Mouse (Mus musculus) CH12.LX (cell line): ENCODE data around the gene Srp14. TPM values are rescaled to one million over a fixed set of nuclear protein-coding genes. Genes with fewer than 3 reads are reported as not detected.
A peak's percentile ranks its signal among the peaks of the same experiment; 100 is the strongest.

Experiments
- DNase-seq: peaks from one replicate; pipeline ENCODE4 v3.0.0-alpha.2; 2013; ENCODE audit errors: extremely low read depth
- H3K27ac ChIP-seq: 2 replicates; pipeline ENCODE4 v1.5.1; 2012; ENCODE audit warnings: low read depth, mild to moderate bottlenecking, control low read depth, moderate library complexity; ENCODE audit not compliant: insufficient read depth
- H3K27me3 ChIP-seq: replicated peaks from 2 replicates; pipeline ENCODE3; 2012; ENCODE audit warnings: inconsistent platforms
- H3K36me3 ChIP-seq, 2 experiments: replicated peaks in 1 of 2; 2 replicates each; pipeline versions ENCODE3 to v1.6.1; 2012; ENCODE audit warnings: inconsistent platforms in 1 of 2, low read length in 1 of 2, mild to moderate bottlenecking in 1 of 2, mixed read lengths in 1 of 2, moderate library complexity in 1 of 2; ENCODE audit not compliant: control insufficient read depth in 1 of 2, insufficient read depth in 1 of 2
- H3K4me1 ChIP-seq, 2 experiments: 2 replicates each; pipeline ENCODE4 v1.6.1; 2012; ENCODE audit warnings: inconsistent platforms in 1 of 2, moderate library complexity in 1 of 2; ENCODE audit not compliant: insufficient read depth in 2 of 2, control insufficient read depth in 1 of 2
- H3K4me2 ChIP-seq: 2 replicates; pipeline ENCODE4 v1.6.1; 2012; ENCODE audit warnings: low read depth, mild to moderate bottlenecking, control low read depth; ENCODE audit not compliant: poor library complexity, insufficient read depth, severe bottlenecking
- H3K4me3 ChIP-seq, 3 experiments: fragments of 150-350 bp in 1 of 3; sonication (generic) in 1 of 3; replicated peaks in 1 of 3; 2 replicates each; pipeline versions ENCODE3 to v1.5.1; 2011 to 2012; ENCODE audit warnings: low read depth in 2 of 3, low read length in 2 of 3, mild to moderate bottlenecking in 2 of 3, moderate library complexity in 2 of 3, control low read depth in 1 of 3, improper control_type of control experiment in 1 of 3, inconsistent platforms in 1 of 3, mixed read lengths in 1 of 3; ENCODE audit not compliant: poor library complexity in 1 of 3
- H3K79me2 ChIP-seq: replicated peaks from 2 replicates; pipeline ENCODE4 v1.6.1; 2012; ENCODE audit warnings: mild to moderate bottlenecking, moderate library complexity; ENCODE audit not compliant: control insufficient read depth, poor library complexity, insufficient read depth, severe bottlenecking; ENCODE audit errors: extremely low read depth
- H3K9ac ChIP-seq: 2 replicates; pipeline ENCODE4 v1.6.1; 2012; ENCODE audit warnings: low read depth, mild to moderate bottlenecking, control low read depth, moderate library complexity; ENCODE audit not compliant: insufficient read depth
- H3K9me3 ChIP-seq: replicated peaks from 2 replicates; pipeline ENCODE3; 2012; ENCODE audit warnings: low read length, inconsistent platforms, mixed read lengths
- BHLHE40 ChIP-seq: IDR thresholded peaks from 2 replicates; pipeline ENCODE4 v1.6.1; 2011; ENCODE audit warnings: mild to moderate bottlenecking, low read depth, low read length, improper control_type of control experiment
- CTCF ChIP-seq, 2 experiments: IDR thresholded peaks in 1 of 2; conservative IDR thresholded peaks in 1 of 2; 2 replicates each; pipeline ENCODE4 v1.5.1; 2011 to 2012; ENCODE audit warnings: low read depth in 2 of 2, low read length in 2 of 2, improper control_type of control experiment in 1 of 2, inconsistent platforms in 1 of 2, mild to moderate bottlenecking in 1 of 2, moderate library complexity in 1 of 2
- E2F4 ChIP-seq: IDR thresholded peaks from 2 replicates; pipeline ENCODE4 v1.6.1; 2011; ENCODE audit warnings: low read depth, low read length, improper control_type of control experiment; ENCODE audit not compliant: insufficient replicate concordance
- ELF1 ChIP-seq: IDR thresholded peaks from 2 replicates; pipeline ENCODE4 v1.6.1; 2014; ENCODE audit warnings: low read depth, mild to moderate bottlenecking, inconsistent platforms, low read length, improper control_type of control experiment
- EP300 ChIP-seq: IDR thresholded peaks from 2 replicates; pipeline ENCODE4 v1.6.1; 2011; ENCODE audit warnings: low read length, improper control_type of control experiment
- ETS1 ChIP-seq: conservative IDR thresholded peaks from 2 replicates; pipeline ENCODE4 v1.6.1; 2012; ENCODE audit warnings: low read depth, mild to moderate bottlenecking, inconsistent platforms, low read length, improper control_type of control experiment, moderate library complexity
- GABPA ChIP-seq: IDR thresholded peaks from 2 replicates; pipeline ENCODE4 v1.6.1; 2012; ENCODE audit warnings: low read depth, low read length, improper control_type of control experiment, inconsistent platforms; ENCODE audit not compliant: insufficient replicate concordance
- HCFC1 ChIP-seq: IDR thresholded peaks from 2 replicates; pipeline ENCODE4 v1.6.1; 2012; ENCODE audit warnings: low read depth, mild to moderate bottlenecking, inconsistent platforms, low read length, improper control_type of control experiment
- MAX ChIP-seq: IDR thresholded peaks from 2 replicates; pipeline ENCODE4 v1.6.1; 2011; ENCODE audit warnings: low read length, improper control_type of control experiment
- MAZ ChIP-seq: IDR thresholded peaks from 2 replicates; pipeline ENCODE4 v1.6.1; 2012; ENCODE audit warnings: low read depth, mild to moderate bottlenecking, inconsistent platforms, low read length, improper control_type of control experiment, moderate library complexity
- MEF2A ChIP-seq: IDR thresholded peaks from 2 replicates; pipeline ENCODE4 v1.6.1; 2014; ENCODE audit warnings: low read depth, mild to moderate bottlenecking, inconsistent platforms, low read length, improper control_type of control experiment, borderline replicate concordance
- MXI1 ChIP-seq: IDR thresholded peaks from 2 replicates; pipeline ENCODE4 v1.6.1; 2011; ENCODE audit warnings: mild to moderate bottlenecking, low read depth, low read length, improper control_type of control experiment
- MYC ChIP-seq: IDR thresholded peaks from 2 replicates; pipeline ENCODE4 v1.6.1; 2011; ENCODE audit warnings: low read depth, mild to moderate bottlenecking, improper control_type of control experiment, low read length
- NRF1 ChIP-seq: IDR thresholded peaks from 2 replicates; pipeline ENCODE4 v1.6.1; 2014; ENCODE audit warnings: low read depth, mild to moderate bottlenecking, inconsistent platforms, low read length, improper control_type of control experiment, moderate library complexity
- PAX5 ChIP-seq: IDR thresholded peaks from 2 replicates; pipeline ENCODE4 v1.6.1; 2012; ENCODE audit warnings: low read length, inconsistent platforms, mixed read lengths
- SMC3 ChIP-seq: IDR thresholded peaks from 2 replicates; pipeline ENCODE4 v1.6.1; 2011; ENCODE audit warnings: low read depth, low read length, improper control_type of control experiment
- USF2 ChIP-seq: conservative IDR thresholded peaks from 2 replicates; pipeline ENCODE4 v1.6.1; 2011; ENCODE audit warnings: low read depth, low read length, improper control_type of control experiment
- ZNF384 ChIP-seq: IDR thresholded peaks from 2 replicates; pipeline ENCODE4 v1.6.1; 2012; ENCODE audit warnings: low read depth, low read length, improper control_type of control experiment, inconsistent platforms
- dilution Hi-C: fragments of 300-500 bp; cut with MboI; formaldehyde crosslinking; loops from 2 replicates; pipeline ENCODE4 v1.14.3; 2020; ENCODE audit warnings: low sequenced_read_pairs; ENCODE audit not compliant: extremely low pct_unique_long_range_greater_than_20kb, extremely low pct_ligation_motif_present
- in situ Hi-C: fragments of 300-500 bp; cut with MboI; formaldehyde crosslinking; loops from 3 replicates; pipeline ENCODE4 v1.14.3; 2019; ENCODE audit warnings: low sequenced_read_pairs, low pct_ligation_motif_present, low pct_unique_long_range_greater_than_20kb, mixed read lengths
- polyA plus RNA-seq: library from polyadenylated mRNA; unstranded; fragments of >175 nt; gene quantifications from 2 replicates; pipeline ENCODE4 v1.2.1, GENCODE M21; 2012; ENCODE audit warnings: low read depth; ENCODE audit not compliant: insufficient read length
- total RNA-seq, 2 experiments: library from RNA; depleted of rRNA; stranded (reverse); fragments of 300-350 nt in 1 of 2; fragments of >200 nt in 1 of 2; gene quantifications; 2 replicates each; pipeline ENCODE4 v1.2.3; 2012 to 2014

Gene Srp14
- total and polyA plus RNA-seq, 3 experiments, result 139 to 215 (median 151) TPM

- in situ Hi-C loops (no loop called here), dilution Hi-C loops (no loop called here)
- H3K27ac ChIP-seq, result no peak overlapping the region
- TF ChIP-seq USF2 (no peak), MEF2A (no peak), ELF1 (no peak), BHLHE40 (no peak), ZNF384 (no peak), PAX5 (no peak), GABPA (no peak), MYC (no peak), CTCF (conservative IDR thresholded peaks at IDR 0.05 in 1 of 2, IDR thresholded peaks at IDR 0.05 in 1 of 2; ENCODE audit: low read depth in 2 of 2, low read length in 2 of 2) (no peak), NRF1 (no peak), SMC3 (no peak)
- TF ChIP-seq, all 38 proteins: peak for 0
- Histone ChIP-seq H3K4me2 (no peak overlapping the region), H3K9me3 (peaks cover 4% of the 10 kb centered on the region), H3K4me3 (no peak overlapping the region), H3K36me3 (no peaks in the 10 kb centered on the region), H3K79me2 (no peaks in the 10 kb centered on the region), H3K27me3 (no peaks in the 10 kb centered on the region), H3K9ac (no peak overlapping the region), H3K4me1 (peaks cover 20 to 52% of the 10 kb centered on the region in 2 experiments)
- DNase-seq, result no peak
These were observed 42.8 kb upstream of the Srp14 start for GRCm38 (mm10) chr2:118522265-118522664.

GRCm38 (mm10) chr2:118520042-118520933, 40.8 kb upstream of the Srp14 start:
- Histone ChIP-seq H3K4me2 (peak overlapping the region; percentile 21; the same call in 1 of the 2 replicates), H3K4me1 (peaks cover 16 to 42% of the 10 kb centered on the region in 2 experiments), H3K9ac (no peak overlapping the region), H3K27me3 (no peaks in the 10 kb centered on the region), H3K36me3 (no peaks in the 10 kb centered on the region), H3K27ac (no peak overlapping the region), H3K79me2 (no peaks in the 10 kb centered on the region), H3K4me3 (no peak overlapping the region), H3K9me3 (peaks cover 4% of the 10 kb centered on the region)
- in situ Hi-C loops (no loop called here), dilution Hi-C loops (no loop called here)
- TF ChIP-seq E2F4 (no peak), MXI1 (peak; percentile 68; the same call in 1 of the 2 replicates), MAX (peak; percentile 43; the same call in 1 of the 2 replicates), MAZ (0 out of 2 replicates have a peak, but pooled peaks have one; percentile 21), ETS1 (0 out of 2 replicates have a peak, but pooled peaks have one; percentile 8), HCFC1 (no peak), EP300 (0 out of 2 replicates have a peak, but pooled peaks have one; percentile 7)
- no peak for DNase-seq
